ENCODE assay signal across 7 mouse cellular contexts in genomic region chr8:123042158-123042973, GRCm38 (mm10). TPM values are rescaled to one million over a fixed set of nuclear protein-coding genes. Genes with fewer than 3 reads are reported as not detected.
DNase-seq lines count a peak whose midpoint lies in the region; ATAC-seq lines count a peak whose summit lies in the region.

Ankrd11 (minus strand) TSS chr8:123042277.

- peak; percentile 97 for ATAC-seq in embryonic facial prominence, embryonic 11.5 days (replicated peaks; ENCODE audit: insufficient number of reproducible peaks, low FRiP score, low TSS enrichment, low read depth)
- peak; percentile 70 for ATAC-seq in granulocyte monocyte progenitor cell, adult 5-6 weeks (replicated peaks; ENCODE audit: poor library complexity, severe bottlenecking)
- peak; percentile 98 for ATAC-seq in midbrain, embryonic 13.5 days

- no peaks in the 10 kb centered on the region for H3K9me3 ChIP-seq in embryonic facial prominence, embryonic 11.5 days (replicated peaks; ENCODE audit: control insufficient read depth, low read length)
- H3K9me3 ChIP-seq in limb, embryonic 10.5 days (replicated peaks) = no peaks in the 10 kb centered on the region
- H3K9me3 ChIP-seq in midbrain, embryonic 13.5 days = no peaks in the 10 kb centered on the region

- DNase-seq in adrenal gland, postnatal 14 days = peak; percentile 99
- DNase-seq in embryonic facial prominence, embryonic 11.5 days (ENCODE audit: low spot score) = peak; percentile 100
- peak; percentile 100 for DNase-seq in kidney, adult 11 months
- peak; percentile 98 for DNase-seq in limb, embryonic 10.5 days (ENCODE audit: low spot score)
- peak; percentile 100 for DNase-seq in spleen, adult 12 weeks (ENCODE audit: low spot score)

- no peaks in the 10 kb centered on the region for H3K27me3 ChIP-seq in embryonic facial prominence, embryonic 11.5 days (ENCODE audit: control insufficient read depth, insufficient read depth, low read length)
- no peaks in the 10 kb centered on the region for H3K27me3 ChIP-seq in limb, embryonic 10.5 days (ENCODE audit: low read depth, poor library complexity, severe bottlenecking)
- H3K27me3 ChIP-seq in midbrain, embryonic 13.5 days = no peaks in the 10 kb centered on the region

- H3K27ac ChIP-seq in embryonic facial prominence, embryonic 11.5 days (replicated peaks; ENCODE audit: low read depth, low read length) = peak within 1 kb of the TSS; percentile 95
- H3K27ac ChIP-seq in limb, embryonic 10.5 days = peak within 1 kb of the TSS; percentile 99
- peak within 1 kb of the TSS; percentile 97 for H3K27ac ChIP-seq in midbrain, embryonic 13.5 days

- peaks cover 3% of the 10 kb centered on the region; the same call in 1 of the 2 replicates for H3K4me1 ChIP-seq in embryonic facial prominence, embryonic 11.5 days (ENCODE audit: control insufficient read depth, insufficient read depth, low read length)
- peaks cover 32% of the 10 kb centered on the region for H3K4me1 ChIP-seq in limb, embryonic 10.5 days
- peaks cover 43% of the 10 kb centered on the region for H3K4me1 ChIP-seq in midbrain, embryonic 13.5 days (replicated peaks)

- peak within 1 kb of the TSS; percentile 49 for H3K4me2 ChIP-seq in embryonic facial prominence, embryonic 11.5 days (ENCODE audit: low read depth, low read length)
- H3K4me2 ChIP-seq in midbrain, embryonic 13.5 days (replicated peaks) = peak within 1 kb of the TSS; percentile 79

- peak within 1 kb of the TSS; percentile 100 for H3K4me3 ChIP-seq in embryonic facial prominence, embryonic 11.5 days (ENCODE audit: low read depth, low read length)
- peak within 1 kb of the TSS; percentile 100 for H3K4me3 ChIP-seq in limb, embryonic 10.5 days
- H3K4me3 ChIP-seq in midbrain, embryonic 13.5 days (replicated peaks) = peak within 1 kb of the TSS; percentile 100

- no peaks in the 10 kb centered on the region for H3K36me3 ChIP-seq in embryonic facial prominence, embryonic 11.5 days (replicated peaks; ENCODE audit: control insufficient read depth, insufficient read depth, low read depth, low read length)
- peaks cover 16% of the 10 kb centered on the region; the same call in 1 of the 2 replicates for H3K36me3 ChIP-seq in limb, embryonic 10.5 days
- H3K36me3 ChIP-seq in midbrain, embryonic 13.5 days = no peaks in the 10 kb centered on the region

- WGBS in embryonic facial prominence, embryonic 11.5 days = under 1% methylated on average over 85 of the region's 91 CpGs
- under 1% methylated on average over 91 of the region's 91 CpGs for WGBS in limb, embryonic 10.5 days
- under 1% methylated on average over 75 of the region's 91 CpGs for WGBS in midbrain, embryonic 13.5 days

- H3K9ac ChIP-seq in embryonic facial prominence, embryonic 11.5 days (replicated peaks; ENCODE audit: low read length) = peak within 1 kb of the TSS; percentile 99
- peak within 1 kb of the TSS; percentile 99 for H3K9ac ChIP-seq in midbrain, embryonic 13.5 days (replicated peaks)

RNA-seq across cellular contexts. Expression of gene Ankrd11, which starts in this region (rescaled TPM):
- 90.6 and 102 TPM in 2 replicates for total RNA-seq in adrenal gland, postnatal 14 days (2021)
- polyA plus RNA-seq in embryonic facial prominence, embryonic 11.5 days (2014; fragmentation: Nextera tagmentation; extraction: Ambion mirVana) = 58.8 and 71.8 TPM in 2 replicates
- 86.3 and 104 TPM in 2 replicates for total RNA-seq in granulocyte monocyte progenitor cell, adult 5-6 weeks (2014; fragmentation: Nextera tagmentation)
- 63.3 and 63.9 TPM in 2 replicates for total RNA-seq in granulocyte monocyte progenitor cell, adult 5-6 weeks (2017)
- 54.8 and 63.9 TPM in 2 replicates for polyA plus RNA-seq in limb, embryonic 10.5 days (2016; fragmentation: Nextera tagmentation; extraction: Ambion mirVana)
- polyA plus RNA-seq in midbrain, embryonic 13.5 days (2015; fragmentation: Nextera tagmentation; extraction: Ambion mirVana) = 32.3 and 34.4 TPM in 2 replicates

Comparison
In these comparisons a context has a peak if more than half of its experiments do, and no peak if none do; other contexts are left out.
1. Peak in every context shown above with its lines: DNase-seq, ATAC-seq, H3K4me3 ChIP-seq and H3K27ac ChIP-seq.